Mouse (Mus musculus): Measurements from ENCODE around the gene Scgb1c1. TPM values are rescaled to one million over a fixed set of nuclear protein-coding genes. Genes with fewer than 3 reads are reported as not detected.

The Scgb1c1 gene
- polyA plus RNA-seq, 1 experiment from 2014 or later: not detected

- H3K27ac ChIP-seq (ENCODE audit: low read depth): no peak overlapping the region
- no peaks in the 10 kb centered on the region for H3K9me3 ChIP-seq (ENCODE audit: low read length)
- no peaks in the 10 kb centered on the region for H3K4me1 ChIP-seq (ENCODE audit: insufficient read depth)
- H3K4me3 ChIP-seq (ENCODE audit: low read depth, low read length): no peak overlapping the region
- H3K36me3 ChIP-seq (replicated peaks; ENCODE audit: insufficient read depth, low read length): peaks cover 57% of the 10 kb centered on the region
- H3K4me2 ChIP-seq (ENCODE audit: low read depth, low read length): no peak overlapping the region
- 89% methylated on average over 3 of the region's 3 CpGs for WGBS (ENCODE audit: insufficient replicate concordance)
- no peak for ATAC-seq
- H3K27me3 ChIP-seq (ENCODE audit: insufficient read depth, low read length): no peaks in the 10 kb centered on the region
- no peak for DNase-seq
- no peak overlapping the region for H3K9ac ChIP-seq (replicated peaks)
- TF ChIP-seq CTCF (IDR thresholded peaks at IDR 0.05; ENCODE audit: low read depth): no peak
- no peak for TF ChIP-seq EP300 (IDR thresholded peaks at IDR 0.05; ENCODE audit: low read depth)
Measured at GRCm38 (mm10) chr7:140894611-140895010, 49.3 kb downstream of the Scgb1c1 start.

Other genes starting within 250 kb of the Scgb1c1 start
- gene Olfr46, start 244.3 kb upstream of the Scgb1c1 start, polyA plus RNA-seq (2015; fragmentation: Nextera tagmentation; extraction: Ambion mirVana): not detected in 2 replicates
- gene Olfr61, start 216.6 kb upstream of the Scgb1c1 start, polyA plus RNA-seq (2015; fragmentation: Nextera tagmentation; extraction: Ambion mirVana): not detected in 2 replicates
- not detected in 2 replicates for gene Olfr53, start 199.1 kb upstream of the Scgb1c1 start, polyA plus RNA-seq (2015; fragmentation: Nextera tagmentation; extraction: Ambion mirVana)
- not detected in 2 replicates for gene Olfr539, start 185.6 kb upstream of the Scgb1c1 start, polyA plus RNA-seq (2015; fragmentation: Nextera tagmentation; extraction: Ambion mirVana)
- gene Olfr45, start 163.6 kb upstream of the Scgb1c1 start, polyA plus RNA-seq (2015; fragmentation: Nextera tagmentation; extraction: Ambion mirVana): not detected in 2 replicates
- gene Olfr541, start 148.3 kb upstream of the Scgb1c1 start, polyA plus RNA-seq (2015; fragmentation: Nextera tagmentation; extraction: Ambion mirVana): not detected in 2 replicates
- 556 and 629 TPM in 2 replicates for gene Cyp2e1, start 81.8 kb upstream of the Scgb1c1 start, polyA plus RNA-seq (2015; fragmentation: Nextera tagmentation; extraction: Ambion mirVana)
- gene Syce1, start 57.7 kb upstream of the Scgb1c1 start, polyA plus RNA-seq (2015; fragmentation: Nextera tagmentation; extraction: Ambion mirVana): not detected in 2 replicates
- gene Zfp941, start 23.4 kb upstream of the Scgb1c1 start, polyA plus RNA-seq (2015; fragmentation: Nextera tagmentation; extraction: Ambion mirVana): 0.14 and 0.21 TPM in 2 replicates
- 316 TPM in 2 replicates for gene Urah, start 10.5 kb upstream of the Scgb1c1 start, polyA plus RNA-seq (2015; fragmentation: Nextera tagmentation; extraction: Ambion mirVana)
- not detected in 2 replicates for gene Odf3, start 2.3 kb downstream of the Scgb1c1 start, polyA plus RNA-seq (2015; fragmentation: Nextera tagmentation; extraction: Ambion mirVana)
- not detected in 2 replicates for gene Gm45785, start 10.8 kb downstream of the Scgb1c1 start, polyA plus RNA-seq (2015; fragmentation: Nextera tagmentation; extraction: Ambion mirVana)
- 15.9 and 17.1 TPM in 2 replicates for gene Ric8a, start 11.4 kb downstream of the Scgb1c1 start, polyA plus RNA-seq (2015; fragmentation: Nextera tagmentation; extraction: Ambion mirVana)
- gene Bet1l, start 12.0 kb downstream of the Scgb1c1 start, polyA plus RNA-seq (2015; fragmentation: Nextera tagmentation; extraction: Ambion mirVana): 30.7 and 35.9 TPM in 2 replicates
- gene Psmd13, start 36.4 kb downstream of the Scgb1c1 start, polyA plus RNA-seq (2015; fragmentation: Nextera tagmentation; extraction: Ambion mirVana): 106 and 112 TPM in 2 replicates
- 66.2 and 66.9 TPM in 2 replicates for gene Sirt3, start 36.8 kb downstream of the Scgb1c1 start, polyA plus RNA-seq (2015; fragmentation: Nextera tagmentation; extraction: Ambion mirVana)
- 1.2 and 12.7 TPM in 2 replicates for gene Cox8b, start 54.9 kb downstream of the Scgb1c1 start, polyA plus RNA-seq (2015; fragmentation: Nextera tagmentation; extraction: Ambion mirVana)
- gene Nlrp6, start 75.4 kb downstream of the Scgb1c1 start, polyA plus RNA-seq (2015; fragmentation: Nextera tagmentation; extraction: Ambion mirVana): 16.7 and 18.8 TPM in 2 replicates
- gene Pgghg, start 95.8 kb downstream of the Scgb1c1 start, polyA plus RNA-seq (2015; fragmentation: Nextera tagmentation; extraction: Ambion mirVana): 5.5 and 6.3 TPM in 2 replicates
- gene Ifitm5, start 104.7 kb downstream of the Scgb1c1 start, polyA plus RNA-seq (2015; fragmentation: Nextera tagmentation; extraction: Ambion mirVana): 0.41 and 0.48 TPM in 2 replicates
- 0.59 TPM in 1 of 2 replicates, not detected in the other for gene Gm45717, start 110.4 kb downstream of the Scgb1c1 start, polyA plus RNA-seq (2015; fragmentation: Nextera tagmentation; extraction: Ambion mirVana)
- 798 and 816 TPM in 2 replicates for gene Ifitm2, start 110.4 kb downstream of the Scgb1c1 start, polyA plus RNA-seq (2015; fragmentation: Nextera tagmentation; extraction: Ambion mirVana)
- 33.4 and 38.6 TPM in 2 replicates for gene Ifitm1, start 121.7 kb downstream of the Scgb1c1 start, polyA plus RNA-seq (2015; fragmentation: Nextera tagmentation; extraction: Ambion mirVana)
- 295 and 298 TPM in 2 replicates for gene Ifitm3, start 165.2 kb downstream of the Scgb1c1 start, polyA plus RNA-seq (2015; fragmentation: Nextera tagmentation; extraction: Ambion mirVana)
- gene Ifitm6, start 172.4 kb downstream of the Scgb1c1 start, polyA plus RNA-seq (2015; fragmentation: Nextera tagmentation; extraction: Ambion mirVana): 53.6 and 54.4 TPM in 2 replicates
- gene Gm17387, start 183.6 kb downstream of the Scgb1c1 start, polyA plus RNA-seq (2015; fragmentation: Nextera tagmentation; extraction: Ambion mirVana): not detected in 2 replicates
- 0.15 and 0.34 TPM in 2 replicates for gene B4galnt4, start 215.6 kb downstream of the Scgb1c1 start, polyA plus RNA-seq (2015; fragmentation: Nextera tagmentation; extraction: Ambion mirVana)
- 1.4 and 1.5 TPM in 2 replicates for gene Pkp3, start 232.7 kb downstream of the Scgb1c1 start, polyA plus RNA-seq (2015; fragmentation: Nextera tagmentation; extraction: Ambion mirVana)